Mouse (Mus musculus): ENCODE data around the gene Arl3. TPM values are rescaled to one million over a fixed set of nuclear protein-coding genes. Genes with fewer than 3 reads are reported as not detected.

Arl3 gene
- polyA plus RNA-seq, 1 experiment, result 7.6 TPM

DNA sequence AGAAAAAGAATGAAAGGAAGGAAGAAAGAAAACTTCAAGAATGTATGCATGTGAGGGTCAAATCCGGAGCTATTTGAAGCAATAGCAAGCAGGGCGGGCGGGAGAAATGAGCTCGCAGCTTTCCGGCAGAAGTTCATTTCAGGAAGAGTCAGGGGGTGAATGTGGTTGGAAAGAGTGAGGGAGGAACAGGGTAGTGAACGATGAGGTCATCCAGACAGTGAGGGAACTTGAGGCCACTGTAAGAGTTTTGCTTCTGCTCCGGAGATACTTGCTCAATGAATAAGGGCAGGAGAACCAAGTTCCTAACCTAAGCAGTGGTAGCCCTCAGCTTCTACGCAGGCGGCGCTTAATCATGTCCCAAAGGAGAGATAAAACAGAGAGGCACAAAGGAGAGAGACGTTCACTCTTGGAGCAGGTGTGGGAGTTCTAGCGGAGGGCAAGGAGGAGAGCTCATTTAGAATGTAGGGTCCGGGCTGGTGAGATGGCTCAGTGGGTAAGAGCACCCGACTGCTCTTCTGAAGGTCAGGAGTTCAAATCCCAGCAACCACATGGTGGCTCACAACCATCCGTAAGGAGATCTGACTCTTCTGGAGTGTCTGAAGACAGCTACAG, 50.5 kb downstream of the Arl3 start:
- DNase-seq (ENCODE audit: low read depth, low spot score), result no peak
- WGBS, result 55% methylated on average over 15 of the region's 15 CpGs

DNA sequence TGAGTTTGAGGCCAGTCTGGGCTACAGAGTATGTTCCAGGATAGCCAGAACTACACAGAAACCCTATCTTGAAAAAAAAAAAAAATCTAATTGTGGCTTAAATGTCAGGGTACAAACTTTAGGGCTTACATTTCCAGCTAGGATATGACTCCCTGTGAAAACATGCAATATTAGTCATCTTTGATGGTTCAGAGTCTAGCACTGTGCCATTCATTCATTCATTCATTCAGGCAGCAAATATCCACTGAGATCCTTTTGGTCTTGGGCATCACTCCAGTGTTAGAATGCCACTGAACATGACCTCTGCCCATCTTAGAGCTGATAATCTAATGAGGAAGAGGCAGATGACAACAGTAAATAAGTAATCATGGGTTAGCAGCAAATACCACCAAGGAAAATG, 51.3 kb downstream of the Arl3 start:
- DNase-seq (ENCODE audit: low read depth, low spot score), result no peak

DNA sequence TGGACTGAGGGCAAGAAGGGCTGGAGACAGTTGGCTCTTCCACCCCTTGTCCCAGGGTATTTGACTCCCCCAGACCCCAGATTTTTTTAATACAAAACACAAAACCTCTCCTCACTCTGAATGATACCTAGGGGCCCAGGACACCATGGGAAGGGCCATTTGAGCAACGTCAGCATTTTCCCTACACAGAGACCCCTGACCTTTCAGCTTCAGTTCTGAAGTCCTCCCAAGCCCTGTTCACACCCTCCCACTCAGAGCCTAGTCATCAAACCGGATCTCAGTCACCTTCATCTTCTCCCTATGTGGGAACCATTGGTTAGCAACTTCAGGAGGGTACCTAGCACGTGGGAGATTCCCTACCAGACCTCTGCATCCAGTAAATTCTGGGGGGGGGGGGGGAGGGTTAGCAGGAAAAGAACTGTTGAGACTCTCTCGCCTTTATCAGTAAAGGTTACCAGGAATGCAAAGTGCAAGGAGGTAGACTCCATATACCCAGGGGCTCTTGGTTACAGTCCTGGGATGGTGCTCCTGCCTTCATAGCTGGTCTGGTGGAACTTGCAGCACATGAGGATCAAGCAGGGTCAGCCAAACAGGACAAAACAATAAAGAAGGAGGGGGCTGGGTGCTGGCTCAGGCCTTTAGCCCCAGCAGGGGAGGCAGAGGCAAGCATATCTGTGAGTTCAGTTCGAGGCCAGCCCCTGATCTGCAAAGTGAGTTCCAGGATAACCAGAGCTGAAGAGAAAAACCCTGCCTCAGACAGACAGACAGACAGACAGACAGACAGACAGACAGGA, 54.0 kb downstream of the Arl3 start:
- DNase-seq (ENCODE audit: low read depth, low spot score), result no peak
- WGBS, result 45% methylated on average over 5 of the region's 5 CpGs

DNA sequence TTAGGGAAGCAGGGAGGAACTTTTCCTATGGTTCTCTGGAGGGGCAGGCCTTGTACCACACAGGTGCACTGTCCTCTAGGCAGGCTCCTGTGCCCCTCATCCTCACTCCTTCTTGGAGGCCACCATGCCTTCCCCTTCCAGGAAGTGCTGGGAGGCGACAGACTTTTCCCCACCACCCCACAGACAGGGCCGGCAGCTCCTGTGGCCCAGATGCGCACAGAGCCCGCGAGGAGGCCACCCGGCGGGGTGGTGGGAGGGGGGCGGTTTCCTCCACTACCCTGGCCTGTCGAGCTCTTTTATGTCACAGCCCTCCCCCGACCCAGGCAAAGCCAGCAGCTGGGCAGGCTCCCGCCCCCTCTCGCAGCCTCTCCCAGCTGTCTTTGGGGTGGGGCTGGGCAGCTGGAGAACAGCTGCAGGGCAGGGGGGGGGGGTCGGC, 54.6 kb downstream of the Arl3 start:
- no peak for DNase-seq (ENCODE audit: low read depth, low spot score)
- 0% methylated on average over 13 of the region's 13 CpGs for WGBS

DNA sequence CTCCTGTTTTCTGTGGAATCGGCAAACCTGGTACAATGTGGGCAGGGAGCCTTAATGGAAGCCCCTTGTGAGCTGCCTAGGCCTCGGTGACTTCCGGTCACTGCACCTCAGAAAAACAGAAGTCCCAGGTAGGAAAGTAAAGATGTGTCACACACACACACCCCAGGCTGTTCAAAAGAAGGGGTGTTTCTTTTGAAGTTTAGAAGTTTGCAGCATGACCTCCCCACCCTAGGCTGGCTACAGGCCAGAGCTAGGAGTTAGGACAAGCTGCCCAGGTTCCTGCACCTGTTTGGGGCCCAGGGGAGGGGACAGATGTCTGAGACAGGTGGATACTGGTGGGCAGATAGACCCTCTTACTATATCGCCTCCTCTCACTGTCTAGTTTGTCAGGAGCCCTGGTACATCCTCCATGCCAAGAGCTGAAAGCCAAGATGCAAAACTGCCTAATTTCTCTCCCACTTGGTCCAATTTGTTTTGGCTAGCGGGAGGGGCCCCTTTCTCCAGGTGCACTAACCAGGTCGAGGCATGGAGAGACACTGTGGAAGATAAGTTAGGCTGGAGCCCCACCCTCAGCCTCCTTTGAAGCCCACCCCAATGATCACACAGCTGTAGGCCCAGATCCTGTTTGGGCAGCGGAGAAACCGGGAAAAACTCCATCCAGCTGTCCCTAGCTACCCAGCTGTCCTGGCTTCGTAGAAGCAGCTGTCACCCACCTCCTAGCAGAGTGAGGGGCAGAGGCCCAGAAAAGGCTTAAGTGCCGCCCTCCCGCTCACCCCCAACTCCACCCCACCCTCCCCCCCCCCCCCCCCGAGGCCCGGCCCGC, 55.3 kb downstream of the Arl3 start:
- WGBS, result 11% methylated on average over 14 of the region's 14 CpGs
- no peak for DNase-seq (ENCODE audit: low read depth, low spot score)

DNA sequence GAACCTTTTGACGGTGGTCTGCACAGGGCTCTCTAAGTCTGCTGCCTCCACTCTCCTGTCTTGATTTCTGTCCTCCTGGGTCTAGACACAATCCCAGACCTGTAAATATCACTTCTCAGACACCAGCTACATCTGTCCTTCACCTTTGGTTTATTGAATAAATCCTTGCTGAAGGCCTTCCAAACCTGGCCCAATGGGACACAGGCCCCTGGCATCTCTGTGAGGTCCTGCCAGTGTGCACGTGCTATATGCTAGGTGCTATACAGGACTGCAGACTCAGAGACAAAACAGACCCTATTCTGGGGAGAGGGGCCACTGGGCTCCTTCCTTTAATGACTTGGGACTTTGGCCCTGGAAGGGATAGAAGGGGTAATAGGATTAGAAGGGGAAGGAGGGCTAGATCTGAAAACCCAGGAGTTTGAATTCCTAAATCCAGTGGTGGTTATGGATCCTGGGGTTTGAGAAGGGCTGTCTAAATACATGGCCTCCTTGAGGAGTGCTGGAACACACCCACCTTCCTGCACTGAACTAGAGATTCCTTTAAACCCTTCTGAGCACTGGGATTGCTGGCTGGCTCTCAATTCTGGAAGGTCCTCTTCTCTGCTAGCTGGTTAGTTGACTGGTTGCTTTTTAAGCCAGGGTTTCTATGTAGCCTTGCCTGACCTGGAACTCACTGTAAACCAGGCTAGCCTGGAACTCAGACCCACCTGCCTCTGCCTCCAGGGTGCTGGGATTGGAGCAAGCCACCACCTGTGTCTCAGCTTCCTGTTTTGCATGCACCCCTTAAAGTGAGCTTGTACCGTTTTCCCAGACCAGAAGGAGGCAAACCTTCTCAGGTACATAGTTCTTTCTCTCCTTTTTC, 56.1 kb downstream of the Arl3 start:
- DNase-seq (ENCODE audit: low read depth, low spot score), result no peak
- WGBS, result 59% methylated on average over 3 of the region's 3 CpGs

DNA sequence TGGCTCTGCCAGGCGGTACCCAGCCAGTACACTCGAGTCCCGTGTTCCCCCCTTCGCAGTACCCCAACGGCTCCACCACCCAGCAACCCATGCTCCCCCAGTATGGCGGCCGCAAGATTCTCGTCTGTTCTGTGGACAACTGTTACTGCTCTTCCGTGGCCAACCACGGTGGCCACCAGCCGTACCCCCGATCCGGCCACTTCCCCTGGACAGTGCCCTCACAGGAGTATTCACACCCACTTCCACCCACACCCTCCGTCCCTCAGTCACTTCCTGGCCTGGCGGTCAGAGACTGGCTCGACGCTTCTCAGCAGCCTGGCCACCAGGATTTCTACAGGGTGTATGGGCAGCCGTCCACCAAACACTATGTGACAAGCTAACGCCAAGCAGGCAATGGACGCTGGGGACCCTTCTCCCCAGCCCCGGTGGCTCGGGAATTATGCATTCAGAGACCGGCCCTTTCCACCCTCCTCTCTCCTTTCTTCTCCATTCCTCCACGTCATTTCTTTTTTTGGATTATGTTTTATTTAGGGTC, 57.6 kb downstream of the Arl3 start:
- DNase-seq (ENCODE audit: low read depth, low spot score), result no peak
- WGBS, result 90% methylated on average over 24 of the region's 24 CpGs

DNA sequence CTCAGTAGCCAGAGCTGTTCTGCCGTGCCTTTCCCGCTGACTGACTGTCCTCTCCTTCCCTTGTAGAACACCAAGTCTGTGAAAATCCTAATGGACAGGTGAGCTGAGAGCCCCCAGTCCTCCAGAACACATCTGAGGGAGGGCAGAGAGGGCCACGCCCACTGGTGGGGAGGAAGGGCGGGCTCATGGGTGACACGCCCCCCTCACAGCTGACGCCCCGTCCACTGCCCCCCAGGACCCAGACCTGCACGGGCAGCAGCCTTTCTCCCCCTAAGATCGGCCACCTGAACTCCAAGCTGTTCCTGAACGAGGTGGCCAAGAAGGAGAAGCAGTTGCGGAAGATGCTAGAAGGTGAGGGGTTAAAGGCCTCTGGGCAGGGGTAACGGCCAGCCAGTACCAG, 58.6 kb downstream of the Arl3 start:
- 81% methylated on average over 12 of the region's 12 CpGs for WGBS
- DNase-seq (ENCODE audit: low read depth, low spot score), result no peak

DNA sequence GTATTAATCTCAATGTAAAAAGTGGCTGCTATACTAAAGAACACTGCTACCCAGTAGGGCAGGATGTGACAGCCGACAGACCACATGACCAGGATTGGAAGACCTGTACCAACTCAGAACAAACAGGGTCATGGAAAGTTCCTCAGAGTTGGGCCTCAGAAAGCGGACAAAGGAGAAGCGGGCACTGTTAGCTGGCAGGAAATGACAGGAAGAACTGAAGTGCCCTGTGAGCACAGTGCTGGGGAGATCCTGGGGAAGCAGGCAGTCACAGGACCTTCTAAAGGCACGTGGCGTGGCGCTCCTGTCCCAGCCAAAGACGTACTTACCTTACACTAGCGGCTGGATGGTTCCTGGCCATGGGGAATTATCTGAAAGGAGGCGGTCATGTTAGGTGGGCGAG, 61.7 kb downstream of the Arl3 start:
- 76% methylated on average over 10 of the region's 10 CpGs for WGBS
- DNase-seq (ENCODE audit: low read depth, low spot score), result no peak

DNA sequence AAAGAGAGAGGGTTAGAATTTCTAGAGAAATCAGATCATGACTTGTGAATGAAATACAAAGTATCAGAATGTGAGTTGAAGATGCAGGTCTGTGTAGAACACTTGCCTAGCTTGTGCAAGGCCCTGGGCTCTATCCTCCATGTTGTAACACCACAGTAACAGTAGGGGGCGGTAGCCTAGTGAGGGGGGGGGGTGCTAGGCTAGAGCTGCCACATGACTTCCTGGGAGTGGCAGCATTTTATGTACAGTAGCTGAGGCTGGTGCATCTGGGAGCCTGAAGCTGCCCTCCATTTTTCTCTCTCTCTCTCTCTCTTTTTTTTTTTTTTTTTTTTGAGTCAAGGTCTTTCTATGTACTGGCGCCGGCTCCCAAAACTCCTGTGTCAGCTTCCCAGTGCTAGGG, 62.2 kb downstream of the Arl3 start:
- no peak for DNase-seq (ENCODE audit: low read depth, low spot score)
- 33% methylated on average over 3 of the region's 3 CpGs for WGBS

DNA sequence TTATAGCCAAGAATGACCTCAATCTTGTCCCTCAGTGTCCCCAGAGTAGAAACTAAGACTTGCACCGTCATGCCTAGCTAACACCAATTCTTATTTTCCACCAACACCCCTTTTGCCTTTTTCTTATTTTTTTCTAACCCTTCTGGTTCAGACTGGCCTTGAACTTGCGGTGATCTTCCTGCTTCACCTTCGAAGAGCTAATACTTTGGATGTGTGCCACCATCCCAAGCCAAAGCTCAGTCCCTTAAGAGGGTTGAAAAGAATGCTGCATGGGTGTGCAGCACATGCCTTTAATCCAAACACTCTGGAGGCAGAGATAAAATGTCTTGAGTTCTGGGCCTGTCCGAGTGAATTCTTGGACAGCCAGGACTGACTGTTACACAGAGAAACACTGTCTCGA, 62.6 kb downstream of the Arl3 start:
- WGBS, result 29% methylated on average over 5 of the region's 5 CpGs
- DNase-seq (ENCODE audit: low read depth, low spot score), result no peak

DNA sequence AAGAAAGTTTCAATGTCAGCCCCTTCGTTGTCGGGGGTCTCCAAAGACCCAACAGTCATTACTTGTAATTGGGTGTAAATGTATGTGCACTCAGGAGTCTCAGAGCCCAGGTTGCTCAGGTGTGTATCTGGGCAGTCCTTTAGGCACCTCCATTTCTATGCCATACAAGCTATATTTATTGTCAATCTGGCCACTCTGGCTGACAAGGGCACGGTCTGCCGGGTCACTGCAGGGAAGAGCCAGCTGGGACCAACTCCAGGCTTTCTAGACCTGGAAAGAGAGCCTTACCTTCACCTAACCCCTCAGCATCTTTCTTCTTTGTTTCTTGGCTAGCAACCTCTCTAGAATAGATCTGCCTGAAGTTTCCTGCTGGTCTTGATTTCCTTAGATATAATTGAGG, 63.3 kb downstream of the Arl3 start:
- WGBS, result 48% methylated on average over 4 of the region's 4 CpGs
- no peak for DNase-seq (ENCODE audit: low read depth, low spot score)

DNA sequence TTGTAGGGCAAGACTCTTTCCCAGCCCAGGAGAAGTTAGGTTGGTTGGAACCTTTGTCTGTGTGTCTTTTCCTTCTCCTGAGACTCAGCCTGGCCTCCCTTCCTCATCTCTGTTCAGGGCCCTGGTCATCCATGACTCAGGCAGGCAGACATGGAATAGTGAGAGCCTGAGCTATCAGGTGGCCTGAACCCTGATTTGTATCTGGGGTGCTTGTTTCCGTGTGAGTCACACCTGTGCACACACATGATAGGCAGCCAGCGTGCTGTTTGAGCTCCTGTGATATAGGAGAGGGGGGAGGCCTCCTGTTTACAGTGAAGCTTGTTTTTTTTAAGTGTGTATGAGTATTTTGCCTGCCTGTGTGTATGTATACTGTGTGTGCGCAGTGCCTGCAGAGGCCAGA, 63.8 kb downstream of the Arl3 start:
- no peak for DNase-seq (ENCODE audit: low read depth, low spot score)
- 33% methylated on average over 3 of the region's 3 CpGs for WGBS

DNA sequence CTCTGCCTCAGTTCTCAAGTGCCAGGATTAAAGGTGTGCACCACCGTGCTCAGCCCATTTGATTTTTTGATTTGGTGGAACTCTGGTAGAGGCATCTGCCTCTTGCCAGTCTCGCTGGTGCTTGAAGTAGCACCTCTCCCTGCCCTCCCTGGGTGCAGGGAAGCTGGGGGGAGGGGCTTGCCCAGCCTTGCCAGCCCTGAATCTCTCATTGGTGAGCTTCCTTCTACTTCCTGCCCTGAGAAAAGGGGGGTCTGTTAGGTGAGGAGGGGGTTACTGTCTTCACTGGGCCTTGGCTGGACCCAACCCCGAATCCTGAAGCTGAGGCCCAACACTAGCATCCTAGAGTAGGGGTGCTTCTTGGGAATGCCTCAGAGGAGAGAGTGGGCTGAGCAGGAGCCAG, 64.3 kb downstream of the Arl3 start:
- 43% methylated on average over 3 of the region's 3 CpGs for WGBS
- no peak for DNase-seq (ENCODE audit: low read depth, low spot score)

DNA sequence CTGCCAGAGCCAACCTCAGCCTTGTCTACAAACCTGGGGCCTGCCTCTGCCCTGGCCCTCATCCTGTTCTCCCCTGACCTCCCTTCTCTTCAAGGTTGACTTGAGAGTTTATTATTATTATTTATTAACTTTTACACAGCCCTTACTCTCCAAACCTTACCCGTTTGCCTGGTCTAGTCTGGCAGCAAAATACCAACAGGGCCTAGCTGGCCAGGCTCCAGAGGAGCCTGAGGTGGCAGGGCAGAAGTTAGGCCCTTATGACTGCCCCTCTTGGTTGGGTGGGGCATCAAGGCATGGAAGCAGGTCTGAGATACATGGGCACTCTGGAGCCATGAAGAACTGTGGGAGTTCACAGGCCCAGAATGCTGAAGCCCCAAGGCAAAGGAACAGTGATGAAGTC, 65.2 kb downstream of the Arl3 start:
- WGBS, result 21% methylated on average over 1 of the region's 1 CpGs

DNA sequence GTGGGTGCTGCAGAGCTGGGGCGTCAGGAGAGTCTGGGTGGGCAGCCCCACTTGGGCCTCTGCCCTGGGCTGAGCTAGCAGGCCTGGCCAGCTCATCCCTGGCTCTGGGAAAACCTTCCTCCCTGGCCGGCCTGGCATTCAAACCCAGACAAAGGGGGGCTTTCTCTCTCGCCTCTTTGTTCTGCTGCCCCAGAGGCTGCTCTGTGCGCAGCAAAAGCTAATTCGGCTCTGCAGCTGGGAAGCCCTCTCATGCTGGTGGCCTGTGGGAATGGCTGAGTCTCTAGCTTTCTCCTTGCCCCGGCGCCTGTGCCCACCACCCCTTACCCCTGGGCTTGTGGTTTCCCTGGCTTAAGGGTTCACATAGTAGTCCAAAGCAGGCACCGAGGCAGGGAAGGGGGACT, 65.8 kb downstream of the Arl3 start:
- WGBS, result 67% methylated on average over 8 of the region's 8 CpGs
- DNase-seq (ENCODE audit: low read depth, low spot score), result no peak

More for the DNA sequence above, 65.2 kb downstream of the Arl3 start:
- no peak for DNase-seq (ENCODE audit: low read depth, low spot score)

DNA sequence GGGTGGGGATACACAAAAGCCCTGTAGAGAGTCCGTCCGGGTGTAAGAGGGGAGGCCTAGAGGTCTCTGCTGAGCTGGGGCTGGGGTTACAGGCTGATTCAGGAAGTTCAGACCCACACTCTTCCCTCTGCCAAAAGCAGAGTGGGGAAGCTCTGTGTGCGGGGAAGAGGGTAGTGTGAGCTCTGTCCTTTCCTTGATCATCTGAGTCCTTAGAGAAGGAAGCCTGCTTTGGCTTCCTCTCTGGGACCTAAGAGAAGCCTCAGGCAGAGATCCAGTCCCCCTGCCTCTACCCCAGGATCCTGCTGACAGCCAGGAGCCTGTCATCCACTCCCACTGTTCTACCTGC, 66.7 kb downstream of the Arl3 start:
- 30% methylated on average over 3 of the region's 3 CpGs for WGBS
- DNase-seq (ENCODE audit: low read depth, low spot score), result no peak

DNA sequence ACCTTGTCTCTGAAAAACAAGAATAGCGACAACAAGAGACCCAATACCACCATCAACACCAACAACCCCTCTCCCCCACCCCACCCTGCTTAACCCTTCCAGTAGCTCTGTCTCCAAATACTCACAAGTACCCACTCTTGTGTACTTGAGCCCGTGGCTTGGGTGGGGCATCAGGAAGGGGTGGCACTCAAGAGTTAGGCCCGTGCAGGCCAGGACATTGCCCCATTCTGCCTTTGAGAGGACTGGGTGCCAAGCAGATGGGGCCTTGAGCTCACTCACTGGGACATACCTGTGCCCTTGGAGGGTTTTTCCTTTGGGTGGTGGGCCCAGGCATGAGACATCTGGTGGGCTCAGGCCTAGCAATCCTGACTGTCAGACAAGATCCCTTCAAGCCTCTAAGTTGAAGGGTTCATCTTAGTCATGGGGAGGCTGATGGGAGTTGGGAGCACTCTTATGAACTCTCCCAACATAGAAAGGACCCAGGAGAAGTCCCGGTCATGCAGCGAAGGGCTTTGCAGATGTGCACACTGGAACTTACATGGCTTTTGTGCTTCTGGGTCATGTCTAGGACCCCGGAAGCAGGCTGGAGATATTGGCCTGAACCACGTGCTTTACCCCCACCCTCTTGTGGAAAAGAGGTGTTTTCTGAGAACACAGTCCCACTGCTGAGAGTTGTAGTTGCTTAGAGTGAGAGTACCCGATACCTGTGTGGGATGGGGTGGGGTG, 67.2 kb downstream of the Arl3 start:
- DNase-seq (ENCODE audit: low read depth, low spot score), result no peak
- 46% methylated on average over 8 of the region's 8 CpGs for WGBS

DNA sequence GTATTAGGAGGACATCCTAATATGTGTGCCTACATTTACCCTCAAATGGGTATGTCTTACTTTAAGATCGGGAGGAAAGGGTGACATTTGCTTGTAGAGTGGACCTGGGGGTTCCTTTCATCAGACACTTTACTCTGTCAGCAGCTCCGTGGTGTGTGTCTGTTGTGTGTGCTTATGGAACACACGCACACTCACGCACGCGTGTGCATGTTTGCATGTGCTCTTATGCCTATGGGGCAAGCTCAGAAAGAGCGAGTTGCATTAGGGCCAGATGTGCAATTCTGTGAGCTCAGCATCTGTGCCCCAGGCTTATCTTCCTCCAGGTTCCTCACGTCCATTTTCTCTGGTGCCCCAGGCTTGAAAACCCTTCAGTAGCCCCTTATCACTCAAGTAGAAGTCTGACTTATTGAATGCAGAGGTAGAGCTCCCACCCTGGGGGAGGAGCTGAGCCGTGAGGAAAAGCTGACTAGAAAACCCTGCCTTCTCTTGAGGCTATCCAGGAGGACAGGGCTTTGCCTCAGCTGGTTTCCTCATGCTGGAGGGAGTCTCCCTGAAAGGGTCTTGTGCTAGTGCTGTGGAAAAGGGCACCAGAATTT, 68.1 kb downstream of the Arl3 start:
- 28% methylated on average over 9 of the region's 9 CpGs for WGBS
- no peak for DNase-seq (ENCODE audit: low read depth, low spot score)
